Mouse (Mus musculus) CH12.LX (cell line): Measurements from ENCODE around the gene Dab2.

ENCODE experiments used
- CHD1 ChIP-seq: IDR thresholded peaks from 2 replicates; pipeline ENCODE4 v1.6.1; 2012; ENCODE audit warnings: low read depth, low read length, improper control_type of control experiment, inconsistent platforms
- CHD2 ChIP-seq: IDR thresholded peaks from 2 replicates; pipeline ENCODE4 v1.6.1; 2011; ENCODE audit warnings: low read length, improper control_type of control experiment
- CTCF ChIP-seq, 2 experiments: IDR thresholded peaks in 1 of 2; conservative IDR thresholded peaks in 1 of 2; 2 replicates each; pipeline ENCODE4 v1.5.1; 2011 to 2012; ENCODE audit warnings: low read depth in 2 of 2, low read length in 2 of 2, improper control_type of control experiment in 1 of 2, inconsistent platforms in 1 of 2, mild to moderate bottlenecking in 1 of 2, moderate library complexity in 1 of 2
- ELF1 ChIP-seq: IDR thresholded peaks from 2 replicates; pipeline ENCODE4 v1.6.1; 2014; ENCODE audit warnings: low read depth, mild to moderate bottlenecking, inconsistent platforms, low read length, improper control_type of control experiment
- EP300 ChIP-seq: IDR thresholded peaks from 2 replicates; pipeline ENCODE4 v1.6.1; 2011; ENCODE audit warnings: low read length, improper control_type of control experiment
- ETS1 ChIP-seq: conservative IDR thresholded peaks from 2 replicates; pipeline ENCODE4 v1.6.1; 2012; ENCODE audit warnings: low read depth, mild to moderate bottlenecking, inconsistent platforms, low read length, improper control_type of control experiment, moderate library complexity
- JUN ChIP-seq: IDR thresholded peaks from 2 replicates; pipeline ENCODE4 v1.6.1; 2011; ENCODE audit warnings: low read depth, mild to moderate bottlenecking, low read length, improper control_type of control experiment, moderate library complexity; ENCODE audit not compliant: insufficient read depth
- JUND ChIP-seq: conservative IDR thresholded peaks from 2 replicates; pipeline ENCODE4 v1.6.1; 2011; ENCODE audit warnings: low read depth, low read length, improper control_type of control experiment
- MAX ChIP-seq: IDR thresholded peaks from 2 replicates; pipeline ENCODE4 v1.6.1; 2011; ENCODE audit warnings: low read length, improper control_type of control experiment
- MXI1 ChIP-seq: IDR thresholded peaks from 2 replicates; pipeline ENCODE4 v1.6.1; 2011; ENCODE audit warnings: mild to moderate bottlenecking, low read depth, low read length, improper control_type of control experiment
- POLR2A ChIP-seq: IDR thresholded peaks from 2 replicates; pipeline ENCODE4 v1.6.1; 2011; ENCODE audit warnings: low read depth, mild to moderate bottlenecking, improper control_type of control experiment, low read length
- USF1 ChIP-seq: IDR thresholded peaks from 2 replicates; pipeline ENCODE4 v1.6.1; 2014; ENCODE audit warnings: low read depth, mild to moderate bottlenecking, inconsistent platforms, low read length, improper control_type of control experiment

- TF ChIP-seq CTCF (conservative IDR thresholded peaks at IDR 0.05 in 1 of 2, IDR thresholded peaks at IDR 0.05 in 1 of 2; ENCODE audit: low read depth in 2 of 2, low read length in 2 of 2), result peak; percentile 19 to 86; a peak in 2 of 4 replicates
- no peak for TF ChIP-seq CHD2
- no peak for TF ChIP-seq ETS1
- TF ChIP-seq ELF1, result no peak
- no peak for TF ChIP-seq JUN
- no peak for TF ChIP-seq MAX
- TF ChIP-seq CHD1, result no peak
- no peak for TF ChIP-seq EP300
- no peak for TF ChIP-seq USF1
- TF ChIP-seq POLR2A, result no peak
- no peak for TF ChIP-seq MXI1
- TF ChIP-seq JUND, result no peak
Measured at GRCm38 (mm10) chr15:6435773-6436172, 136.2 kb downstream of the Dab2 start.
